Mouse (Mus musculus) bone marrow macrophage, adult 2 months (primary cell): ENCODE results near the gene Rapgef2.

ENCODE experiments used
- CTCF ChIP-seq: IDR thresholded peaks from 2 replicates; pipeline ENCODE4 v1.5.1; 2012; ENCODE audit warnings: low read depth, mild to moderate bottlenecking, low read length, moderate library complexity
- POLR2A ChIP-seq: IDR thresholded peaks from 2 replicates; pipeline ENCODE4 v1.6.1; 2012; ENCODE audit warnings: mild to moderate bottlenecking, low read depth, low read length, borderline replicate concordance

DNA sequence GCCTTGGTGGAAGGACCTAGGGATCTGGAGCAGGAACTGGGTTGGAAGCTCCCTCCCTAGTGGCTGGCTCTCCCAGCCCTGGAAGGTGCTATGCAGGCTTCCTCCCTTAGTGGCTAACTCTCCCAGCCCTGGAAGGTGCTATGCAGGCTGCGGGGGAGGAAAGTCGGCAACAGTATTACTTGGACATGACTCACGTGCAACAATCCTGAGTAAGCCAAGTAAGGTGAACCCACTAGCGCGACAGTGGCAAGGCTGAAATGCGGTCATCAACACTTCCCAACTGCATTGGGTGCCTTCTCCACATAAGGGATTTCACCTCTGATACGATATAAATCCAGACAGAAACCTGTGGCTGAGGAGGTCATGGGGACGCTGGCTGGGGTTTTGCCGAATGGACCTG, 42.0 kb downstream of the Rapgef2 start:
- TF ChIP-seq POLR2A, result no peak
- no peak for TF ChIP-seq CTCF
